In genomic region chr4:145079324-145079723, GRCm38 (mm10) we compare ENCODE assay signal across 22 mouse cellular contexts.
DNase-seq lines count a peak whose midpoint lies in the region; ATAC-seq and TF ChIP-seq lines count a peak whose summit lies in the region.
"Had no signal": no experiment of that assay in that cellular context is flagged by ENCODE, and none has a peak within 500 bp of the region (broad histone marks: within the 10 kb centered on the region; RNA-seq: fewer than 3 reads in every experiment).

No protein-coding gene starts in this region.

- H3K36me3 ChIP-seq in intestine, embryonic 14.5 days (ENCODE audit: control insufficient read depth, insufficient read depth, low read length) = peaks cover 72% of the 10 kb centered on the region
- H3K36me3 ChIP-seq in liver, embryonic 11.5 days (ENCODE audit: control insufficient read depth, insufficient read depth, low read length) = peaks cover 24% of the 10 kb centered on the region
- peaks cover 76% of the 10 kb centered on the region for H3K36me3 ChIP-seq in liver, postnatal 0 days (replicated peaks; ENCODE audit: insufficient read depth, low read length)
- peaks cover 18% of the 10 kb centered on the region; the same call in 1 of the 2 replicates for H3K36me3 ChIP-seq in stomach, postnatal 0 days (ENCODE audit: control insufficient read depth, insufficient read depth, low read length)
- peaks cover 69% of the 10 kb centered on the region for H3K36me3 ChIP-seq in forebrain, embryonic 13.5 days (ENCODE audit: poor library complexity, severe bottlenecking)

- no peak for DNase-seq in intestine, embryonic 14.5 days (ENCODE audit: low spot score)
- DNase-seq in liver, embryonic 11.5 days (ENCODE audit: low spot score) = no peak
- no peak for DNase-seq in liver, postnatal 0 days
- peak; percentile 46 for DNase-seq in stomach, postnatal 0 days (ENCODE audit: low spot score)
- DNase-seq in cerebellum, adult 2 months = no peak
- no peak for DNase-seq in urinary bladder, postnatal 4 days (ENCODE audit: low spot score in 2 of 2)
- DNase-seq: adrenal gland, postnatal 10 days; B cell, adult 2 months; cerebellum, adult 9-10 months; gastrocnemius, postnatal 36 days; heart, postnatal 36 days; kidney, adult 11 months; kidney, postnatal 36 days had no signal

- no peaks in the 10 kb centered on the region for H3K9me3 ChIP-seq in intestine, embryonic 14.5 days (ENCODE audit: control insufficient read depth, low read length)
- H3K9me3 ChIP-seq in liver, embryonic 11.5 days (ENCODE audit: control insufficient read depth, low read length) = no peaks in the 10 kb centered on the region
- no peaks in the 10 kb centered on the region for H3K9me3 ChIP-seq in liver, postnatal 0 days (ENCODE audit: low read length)
- H3K9me3 ChIP-seq in stomach, postnatal 0 days (ENCODE audit: control insufficient read depth, low read length) = no peaks in the 10 kb centered on the region
- no peaks in the 10 kb centered on the region for H3K9me3 ChIP-seq in forebrain, embryonic 13.5 days (replicated peaks)
- H3K9me3 ChIP-seq: embryonic facial prominence, embryonic 15.5 days; heart, embryonic 15.5 days; hindbrain, embryonic 15.5 days; kidney, embryonic 15.5 days; midbrain, embryonic 13.5 days had no signal

- no peak for TF ChIP-seq EP300 in liver, postnatal 0 days (IDR thresholded peaks at IDR 0.05; ENCODE audit: low read depth)
- no peak for TF ChIP-seq EP300 in stomach, postnatal 0 days (optimal IDR thresholded peaks at IDR 0.05)

- H3K4me3 ChIP-seq in intestine, embryonic 14.5 days (ENCODE audit: low read depth, low read length) = no peak overlapping the region
- H3K4me3 ChIP-seq in liver, embryonic 11.5 days (ENCODE audit: low read depth, low read length) = no peak overlapping the region
- H3K4me3 ChIP-seq in liver, postnatal 0 days (ENCODE audit: low read depth, low read length) = no peak overlapping the region
- no peak overlapping the region for H3K4me3 ChIP-seq in stomach, postnatal 0 days (ENCODE audit: low read depth, low read length)
- H3K4me3 ChIP-seq in cerebellum, adult 2 months (replicated peaks; ENCODE audit: insufficient read depth, low read depth, low read length) = no peak overlapping the region
- H3K4me3 ChIP-seq in forebrain, embryonic 13.5 days = no peak overlapping the region
- H3K4me3 ChIP-seq: embryonic facial prominence, embryonic 15.5 days; heart, embryonic 15.5 days; hindbrain, embryonic 15.5 days; kidney, embryonic 15.5 days; midbrain, embryonic 13.5 days had no signal

- no peak for TF ChIP-seq POLR2A in cerebellum, adult 2 months (IDR thresholded peaks at IDR 0.05; ENCODE audit: borderline replicate concordance, insufficient read depth, low read length)

- no peak overlapping the region for H3K27ac ChIP-seq in intestine, embryonic 14.5 days (ENCODE audit: low read depth)
- H3K27ac ChIP-seq in liver, embryonic 11.5 days (ENCODE audit: low read depth, low read length) = no peak overlapping the region
- H3K27ac ChIP-seq in liver, postnatal 0 days (ENCODE audit: low read depth) = no peak overlapping the region
- H3K27ac ChIP-seq in stomach, postnatal 0 days (replicated peaks) = peak overlapping the region; percentile 36; the same call in 1 of the 2 replicates
- H3K27ac ChIP-seq in cerebellum, adult 2 months (ENCODE audit: insufficient read depth, low read length) = no peak overlapping the region
- H3K27ac ChIP-seq in forebrain, embryonic 13.5 days = no peak overlapping the region
- H3K27ac ChIP-seq: embryonic facial prominence, embryonic 15.5 days; heart, embryonic 15.5 days; hindbrain, embryonic 15.5 days; kidney, embryonic 15.5 days; macrophage; midbrain, embryonic 13.5 days had no signal

- H3K27me3 ChIP-seq in intestine, embryonic 14.5 days (replicated peaks; ENCODE audit: control insufficient read depth, insufficient read depth, low read length) = no peaks in the 10 kb centered on the region
- no peaks in the 10 kb centered on the region for H3K27me3 ChIP-seq in liver, embryonic 11.5 days (replicated peaks; ENCODE audit: control insufficient read depth, insufficient read depth, low read length)
- no peaks in the 10 kb centered on the region for H3K27me3 ChIP-seq in liver, postnatal 0 days (ENCODE audit: insufficient read depth, low read length)
- no peaks in the 10 kb centered on the region for H3K27me3 ChIP-seq in stomach, postnatal 0 days (ENCODE audit: control insufficient read depth, insufficient read depth, low read length)
- H3K27me3 ChIP-seq in cerebellum, adult 2 months (ENCODE audit: control insufficient read depth, insufficient read depth, low read length) = no peaks in the 10 kb centered on the region
- H3K27me3 ChIP-seq in forebrain, embryonic 13.5 days = no peaks in the 10 kb centered on the region
- H3K27me3 ChIP-seq: embryonic facial prominence, embryonic 15.5 days; heart, embryonic 15.5 days; hindbrain, embryonic 15.5 days; kidney, embryonic 15.5 days; midbrain, embryonic 13.5 days had no signal

- no peak overlapping the region for H3K4me2 ChIP-seq in intestine, embryonic 14.5 days (ENCODE audit: low read length)
- H3K4me2 ChIP-seq in liver, embryonic 11.5 days = no peak overlapping the region
- H3K4me2 ChIP-seq in liver, postnatal 0 days (ENCODE audit: low read depth, low read length) = no peak overlapping the region
- H3K4me2 ChIP-seq in stomach, postnatal 0 days (replicated peaks; ENCODE audit: low read depth) = no peak overlapping the region
- H3K4me2 ChIP-seq in forebrain, embryonic 13.5 days = no peak overlapping the region
- H3K4me2 ChIP-seq: embryonic facial prominence, embryonic 15.5 days; heart, embryonic 15.5 days; hindbrain, embryonic 15.5 days; kidney, embryonic 15.5 days; midbrain, embryonic 13.5 days had no signal

- no peak overlapping the region for H3K9ac ChIP-seq in intestine, embryonic 14.5 days (ENCODE audit: low read length)
- H3K9ac ChIP-seq in liver, embryonic 11.5 days (ENCODE audit: low read depth, low read length) = no peak overlapping the region
- no peak overlapping the region for H3K9ac ChIP-seq in liver, postnatal 0 days (replicated peaks)
- H3K9ac ChIP-seq in stomach, postnatal 0 days (ENCODE audit: low read length) = no peak overlapping the region
- no peak overlapping the region for H3K9ac ChIP-seq in forebrain, embryonic 13.5 days
- H3K9ac ChIP-seq: embryonic facial prominence, embryonic 15.5 days; heart, embryonic 15.5 days; hindbrain, embryonic 15.5 days; kidney, embryonic 15.5 days; midbrain, embryonic 13.5 days had no signal

- peak; percentile 71; the same call in 1 of the 2 replicates for ATAC-seq in intestine, embryonic 14.5 days (replicated peaks; ENCODE audit: low FRiP score, low TSS enrichment, low read depth)
- peak; percentile 85 for ATAC-seq in liver, embryonic 11.5 days (replicated peaks; ENCODE audit: low FRiP score)
- ATAC-seq in liver, postnatal 0 days = peak; percentile 32; the same call in 1 of the 2 replicates
- ATAC-seq in stomach, postnatal 0 days (ENCODE audit: low FRiP score, low TSS enrichment) = peak; percentile 85
- ATAC-seq in erythroblast, adult 5-6 weeks (replicated peaks; ENCODE audit: low FRiP score, poor library complexity, severe bottlenecking) = no peak
- no peak for ATAC-seq in forebrain, embryonic 13.5 days
- ATAC-seq: lung, postnatal 0 days; midbrain, embryonic 13.5 days had no signal

- TF ChIP-seq CTCF in liver, postnatal 0 days (IDR thresholded peaks at IDR 0.05; ENCODE audit: low read depth) = no peak
- TF ChIP-seq CTCF in stomach, postnatal 0 days (IDR thresholded peaks at IDR 0.05; ENCODE audit: low read depth) = no peak
- no peak for TF ChIP-seq CTCF in cerebellum, adult 2 months (IDR thresholded peaks at IDR 0.05; ENCODE audit: borderline replicate concordance, insufficient read depth, low read depth, low read length)

- WGBS in intestine, embryonic 14.5 days = 82% methylated on average over 2 of the region's 2 CpGs
- 49% methylated on average over 2 of the region's 2 CpGs for WGBS in liver, embryonic 11.5 days
- WGBS in liver, postnatal 0 days (ENCODE audit: insufficient replicate concordance) = 47% methylated on average over 2 of the region's 2 CpGs
- whole genome bisulfite sequencing in stomach, postnatal 0 days = 47% methylated on average over 2 of the region's 2 CpGs
- 92% methylated on average over 2 of the region's 2 CpGs for WGBS in cerebellum, adult 2 months
- WGBS in forebrain, embryonic 13.5 days = 84% methylated on average over 2 of the region's 2 CpGs

- H3K4me1 ChIP-seq in intestine, embryonic 14.5 days (replicated peaks; ENCODE audit: control insufficient read depth, insufficient read depth, low read length) = no peaks in the 10 kb centered on the region
- H3K4me1 ChIP-seq in liver, embryonic 11.5 days (replicated peaks; ENCODE audit: control insufficient read depth, insufficient read depth, low read length) = no peaks in the 10 kb centered on the region; the same call in 1 of the 2 replicates
- H3K4me1 ChIP-seq in liver, postnatal 0 days (ENCODE audit: insufficient read depth) = 0 out of 2 replicates have a peak, but pooled peaks cover 4% of the 10 kb centered on the region
- H3K4me1 ChIP-seq in stomach, postnatal 0 days (replicated peaks; ENCODE audit: control insufficient read depth, insufficient read depth) = no peaks in the 10 kb centered on the region
- H3K4me1 ChIP-seq in cerebellum, adult 2 months (ENCODE audit: control insufficient read depth, insufficient read depth, low read length) = peaks cover 3% of the 10 kb centered on the region
- H3K4me1 ChIP-seq in forebrain, embryonic 13.5 days = no peaks in the 10 kb centered on the region
- H3K4me1 ChIP-seq: embryonic facial prominence, embryonic 15.5 days; heart, embryonic 15.5 days; hindbrain, embryonic 15.5 days; kidney, embryonic 15.5 days; midbrain, embryonic 13.5 days had no signal

Comparison
In these comparisons a context has a peak if more than half of its experiments do, and no peak if none do; other contexts are left out.
1. ATAC-seq: peak in intestine, embryonic 14.5 days (single experiment), liver, embryonic 11.5 days (single experiment), liver, postnatal 0 days (single experiment) and stomach, postnatal 0 days (single experiment); none in erythroblast, adult 5-6 weeks (single experiment) and forebrain, embryonic 13.5 days (single experiment).